Comparison of ENCODE assay signal across 7 mouse cellular contexts in the genomic region with DNA sequence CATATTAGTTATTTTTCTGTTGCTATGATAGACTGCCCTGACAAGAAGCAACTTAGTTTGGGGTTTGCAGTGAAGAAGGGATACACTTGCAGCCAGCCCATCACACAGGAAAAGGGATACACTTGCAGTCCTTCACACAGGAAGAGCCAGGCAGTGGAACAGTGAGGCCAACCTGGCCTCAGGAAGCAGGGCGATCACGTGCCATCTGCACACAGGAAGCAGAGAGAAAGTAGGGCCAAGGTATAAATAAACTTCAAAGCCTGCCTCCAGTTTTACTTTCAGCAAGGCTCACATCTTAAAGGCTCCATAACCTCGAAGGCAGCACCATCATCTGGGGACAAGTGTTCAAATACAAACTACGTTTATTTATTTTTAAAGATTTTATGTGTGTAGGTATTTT. TPM values are rescaled to one million over a fixed set of nuclear protein-coding genes. Genes with fewer than 3 reads are reported as not detected.
DNase-seq lines count a peak whose midpoint lies in the region; ATAC-seq and TF ChIP-seq lines count a peak whose summit lies in the region.

No protein-coding gene starts in this region.

- H3K4me1 ChIP-seq in lung, embryonic 16.5 days (replicated peaks; ENCODE audit: control insufficient read depth, insufficient read depth, low read length), result peaks cover 37% of the 10 kb centered on the region
- H3K4me1 ChIP-seq in embryonic fibroblast, embryonic 13.5 days (ENCODE audit: control insufficient read depth, insufficient read depth, low read length), result peaks cover 18% of the 10 kb centered on the region

- no peak overlapping the region for H3K4me3 ChIP-seq in lung, embryonic 16.5 days (ENCODE audit: low read length)
- no peak overlapping the region for H3K4me3 ChIP-seq in embryonic fibroblast, embryonic 13.5 days (ENCODE audit: insufficient read depth, low read length)

- no peak for TF ChIP-seq POLR2A in embryonic fibroblast, embryonic 13.5 days (IDR thresholded peaks at IDR 0.05; ENCODE audit: low read depth, low read length)

- 50% methylated on average over 4 of the region's 4 CpGs for WGBS in lung, embryonic 16.5 days

- no peak overlapping the region for H3K4me2 ChIP-seq in lung, embryonic 16.5 days (ENCODE audit: low read depth, low read length)

- no peak overlapping the region for H3K27ac ChIP-seq in lung, embryonic 16.5 days (ENCODE audit: low read length)
- peak overlapping the region; percentile 3; the same call in 1 of the 2 replicates for H3K27ac ChIP-seq in embryonic fibroblast, embryonic 13.5 days (ENCODE audit: insufficient read depth, low read length)

- H3K9ac ChIP-seq in lung, embryonic 16.5 days (ENCODE audit: low read length), result 0 out of 2 replicates have a peak overlapping the region, but pooled peaks have one; percentile 8

- DNase-seq in lung, postnatal 10 days, result no peak
- DNase-seq in thymus, postnatal 25 days, result peak; percentile 67
- DNase-seq in frontal cortex, postnatal 36 days (ENCODE audit: low spot score in 2 of 2), result no peak
- DNase-seq in layer of hippocampus, postnatal 36 days, result no peak

- no peaks in the 10 kb centered on the region for H3K9me3 ChIP-seq in lung, embryonic 16.5 days (ENCODE audit: control insufficient read depth, low read length)

- H3K36me3 ChIP-seq in lung, embryonic 16.5 days (ENCODE audit: control insufficient read depth, insufficient read depth, low read length), result peaks cover 33% of the 10 kb centered on the region

- no peaks in the 10 kb centered on the region for H3K27me3 ChIP-seq in lung, embryonic 16.5 days (ENCODE audit: control insufficient read depth, insufficient read depth, low read depth, low read length)

- ATAC-seq in lung, embryonic 16.5 days (ENCODE audit: low read depth), result no peak
- peak; percentile 42 for ATAC-seq in megakaryocyte, adult 5-6 weeks (ENCODE audit: poor library complexity, severe bottlenecking)

- TF ChIP-seq CTCF in embryonic fibroblast, embryonic 13.5 days (IDR thresholded peaks at IDR 0.05; ENCODE audit: borderline replicate concordance, insufficient read depth, low read length), result no peak

RNA-seq across cellular contexts. Expression of a gene that starts 6.0 kb away (rescaled TPM):
- 105 and 108 TPM in 2 replicates for polyA plus RNA-seq in lung, embryonic 16.5 days (2015; fragmentation: Nextera tagmentation; extraction: Ambion mirVana)
- polyA plus RNA-seq in embryonic fibroblast, embryonic 13.5 days (2011; ENCODE audit: insufficient read length, low read depth, missing spikeins), result 44.1 and 53.6 TPM in 2 replicates
- total RNA-seq in megakaryocyte, adult 5-6 weeks (2015), result 62.0 and 67.7 TPM in 2 replicates
- total RNA-seq in megakaryocyte, adult 5-6 weeks (2017), result 48.9 and 57.9 TPM in 2 replicates
- total RNA-seq in layer of hippocampus, postnatal 36 days (2021), result 1 to 10 TPM; 7.8 to 8.1 TPM

RNA-seq across cellular contexts. Expression of a gene that starts 14.5 kb away (rescaled TPM):
- polyA plus RNA-seq in lung, embryonic 16.5 days (2015; fragmentation: Nextera tagmentation; extraction: Ambion mirVana), result 9.2 and 9.5 TPM in 2 replicates
- polyA plus RNA-seq in embryonic fibroblast, embryonic 13.5 days (2011; ENCODE audit: insufficient read length, low read depth, missing spikeins), result 13.0 and 18.5 TPM in 2 replicates
- 0.16 and 0.32 TPM in 2 replicates for total RNA-seq in megakaryocyte, adult 5-6 weeks (2015)
- 0.40 and 0.69 TPM in 2 replicates for total RNA-seq in megakaryocyte, adult 5-6 weeks (2017)
- 10 to 100 TPM; 12.3 to 12.4 TPM for total RNA-seq in layer of hippocampus, postnatal 36 days (2021)

RNA-seq across cellular contexts. Expression of a gene that starts 20.8 kb away (rescaled TPM):
- 0.84 and 1.4 TPM in 2 replicates for polyA plus RNA-seq in lung, embryonic 16.5 days (2015; fragmentation: Nextera tagmentation; extraction: Ambion mirVana)
- 170 and 211 TPM in 2 replicates for polyA plus RNA-seq in embryonic fibroblast, embryonic 13.5 days (2011; ENCODE audit: insufficient read length, low read depth, missing spikeins)
- total RNA-seq in megakaryocyte, adult 5-6 weeks (2015), result not detected in 2 replicates
- 0.04 and 0.15 TPM in 2 replicates for total RNA-seq in megakaryocyte, adult 5-6 weeks (2017)
- total RNA-seq in layer of hippocampus, postnatal 36 days (2021), result 1 to 10 TPM; 2.8 to 2.9 TPM

RNA-seq across cellular contexts. Expression of a gene that starts 44.8 kb away (rescaled TPM):
- 0.15 and 0.73 TPM in 2 replicates for polyA plus RNA-seq in lung, embryonic 16.5 days (2015; fragmentation: Nextera tagmentation; extraction: Ambion mirVana)
- not detected in 2 replicates for polyA plus RNA-seq in embryonic fibroblast, embryonic 13.5 days (2011; ENCODE audit: insufficient read length, low read depth, missing spikeins)
- 20.0 and 25.8 TPM in 2 replicates for total RNA-seq in megakaryocyte, adult 5-6 weeks (2015)
- total RNA-seq in megakaryocyte, adult 5-6 weeks (2017), result 7.6 and 10.7 TPM in 2 replicates
- total RNA-seq in layer of hippocampus, postnatal 36 days (2021), result not detected

Comparison
In these comparisons a context has a peak if more than half of its experiments do, and no peak if none do; other contexts are left out.
1. RNA of a gene that starts 6.0 kb away (total RNA-seq): 48.9 to 67.7 TPM in megakaryocyte, adult 5-6 weeks; 7.8 to 8.1 TPM in layer of hippocampus, postnatal 36 days; every median in the first group is over 4 times any median in the second.
2. RNA of a gene that starts 14.5 kb away (total RNA-seq): 12.3 to 12.4 TPM in layer of hippocampus, postnatal 36 days; 0.16 to 0.69 TPM in megakaryocyte, adult 5-6 weeks; every median in the first group is over 4 times any median in the second.